Mouse (Mus musculus) c-Kit-positive CD71-positive TER-119-positive erythroid progenitor cells, embryonic 14.5 days (primary cell): ENCODE data around the gene Ssb.

Source experiments
- DNase-seq: peaks from one replicate; pipeline ENCODE4 v3.0.0-alpha.2; 2013; ENCODE audit warnings: low spot score

The Ssb gene

DNA sequence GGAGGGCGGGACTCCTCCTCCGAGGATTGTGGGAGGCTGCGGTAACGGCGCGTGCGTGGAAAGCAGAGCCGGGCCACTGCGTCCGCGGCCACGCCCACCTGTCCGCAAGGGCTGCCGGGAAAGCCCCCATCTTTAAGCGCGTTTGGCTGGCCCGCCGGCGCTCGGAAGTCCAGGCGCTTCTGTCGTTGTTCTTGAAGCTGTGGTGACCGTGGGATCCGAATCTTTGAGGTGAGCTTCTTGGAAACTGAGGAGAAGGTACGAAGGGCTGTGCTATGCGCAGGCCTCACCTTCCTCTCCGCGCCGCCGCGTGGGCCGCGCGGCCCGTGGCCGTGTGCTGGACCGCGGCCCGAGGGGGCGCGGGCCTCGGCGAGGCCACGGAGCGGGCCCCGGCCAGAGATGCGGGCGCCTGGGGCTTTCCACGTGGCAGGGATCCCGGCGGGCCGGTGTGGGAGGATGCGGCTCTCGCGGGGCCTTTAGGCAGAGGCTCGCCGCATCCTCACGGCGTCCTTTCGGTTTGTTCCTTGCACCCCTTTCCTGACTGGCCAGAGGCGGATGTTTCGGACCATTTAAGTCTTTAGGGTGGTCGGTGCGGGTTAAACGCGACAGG lies at the start of gene Ssb:
Gene Ssb (plus strand): TSS at position 78 of the 607 bp plus-strand sequence.
- peak; percentile 93 for DNase-seq

DNA sequence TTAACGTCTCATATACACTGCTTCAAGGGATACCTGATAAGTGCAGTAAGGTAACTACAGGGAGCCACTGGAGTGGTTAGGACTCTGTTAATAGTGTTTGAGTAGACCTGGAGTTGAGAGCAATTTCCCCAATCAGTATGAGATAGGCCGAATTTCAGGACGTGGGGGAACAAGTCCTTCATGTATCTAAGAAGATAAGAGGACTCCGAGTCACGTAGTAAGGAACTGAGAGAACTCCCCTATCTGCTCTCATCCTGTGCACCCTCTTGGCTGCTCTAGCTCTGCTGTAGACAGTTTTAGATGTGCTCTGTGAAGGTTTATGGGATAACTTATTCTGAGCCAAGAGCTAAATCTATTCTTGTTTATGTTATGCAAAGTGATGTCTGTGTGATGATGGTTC lies 44.8 kb upstream of the Ssb start:
- peak; percentile 68 for DNase-seq

DNA sequence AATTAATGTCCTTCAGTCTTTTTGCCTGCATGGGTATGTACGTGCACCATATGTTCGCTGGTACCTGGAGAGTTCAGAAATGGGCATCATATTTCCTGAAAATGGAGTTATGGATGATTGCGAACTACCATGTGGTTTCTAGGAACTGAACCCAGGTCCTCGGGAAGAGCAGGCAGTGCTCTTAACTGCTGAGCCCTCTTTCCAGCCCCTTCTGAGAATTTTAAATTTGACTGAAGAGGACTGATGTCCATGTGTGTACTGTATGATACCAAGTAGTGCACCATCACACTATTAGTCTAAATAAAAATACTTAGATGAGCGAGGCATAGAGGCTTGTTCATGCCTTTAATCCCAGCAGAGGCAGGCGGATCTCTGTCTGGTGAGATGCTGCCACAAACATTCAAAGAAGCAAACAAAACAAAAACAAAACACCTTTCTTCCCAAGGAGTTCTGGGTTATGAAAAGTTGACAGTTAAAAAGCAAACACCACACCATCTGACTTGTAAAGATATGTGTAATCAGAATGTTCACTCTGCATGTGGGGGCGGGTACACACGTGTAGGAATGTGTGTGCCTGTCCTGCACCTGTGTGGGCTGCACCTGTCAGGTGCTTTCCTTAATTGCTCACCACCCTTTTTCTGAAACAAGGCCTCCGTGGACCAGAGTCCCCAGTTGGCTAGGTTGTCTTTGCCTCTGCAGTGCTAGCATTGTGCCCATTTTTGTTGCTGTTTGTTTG lies 42.8 kb upstream of the Ssb start:
- DNase-seq, result peak; percentile 76

DNA sequence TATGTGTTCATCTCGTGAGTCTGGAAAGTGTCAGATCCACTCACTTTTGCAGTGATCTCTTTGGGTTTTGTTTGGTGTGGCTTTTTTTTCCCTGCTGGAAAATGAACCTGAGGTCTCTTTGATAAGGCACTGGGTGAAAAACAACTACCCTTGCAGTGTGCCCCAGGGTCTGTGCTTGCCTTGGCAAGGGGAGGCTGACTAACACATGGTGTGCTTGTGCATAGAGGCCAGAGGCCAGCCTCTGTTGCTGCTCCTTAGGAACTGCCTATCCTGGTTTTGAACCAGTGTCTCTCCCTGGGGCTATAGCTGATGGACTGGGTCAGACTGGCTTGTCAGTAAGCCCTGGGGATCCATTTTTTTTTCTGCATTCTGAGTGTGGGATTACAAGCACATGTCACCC lies 41.2 kb upstream of the Ssb start:
- DNase-seq, result no peak

DNA sequence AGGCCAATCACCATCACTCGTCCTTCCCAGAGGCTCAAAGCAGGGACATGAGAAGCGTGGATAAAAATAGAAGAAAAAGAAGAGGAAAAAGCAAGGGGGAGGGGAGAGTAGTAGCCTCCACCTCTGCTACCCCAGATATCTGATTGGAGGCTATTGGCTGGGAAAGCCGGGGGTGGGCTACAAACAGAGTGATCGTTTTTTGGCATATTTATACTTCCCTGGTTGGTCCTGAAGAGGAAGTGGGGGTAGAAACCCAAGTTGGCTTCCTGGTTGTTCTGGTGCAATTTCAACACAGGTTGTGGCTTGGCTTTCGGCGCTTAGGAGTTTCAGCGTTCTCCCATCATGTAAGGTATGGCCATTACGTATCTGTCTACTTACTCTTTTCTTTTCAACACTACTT lies 39.7 kb upstream of the Ssb start, which contains the start of gene Klhl23:
Gene Klhl23 (plus strand): TSS at position 234 of the 400 bp plus-strand sequence.
- peak; percentile 61 for DNase-seq

DNA sequence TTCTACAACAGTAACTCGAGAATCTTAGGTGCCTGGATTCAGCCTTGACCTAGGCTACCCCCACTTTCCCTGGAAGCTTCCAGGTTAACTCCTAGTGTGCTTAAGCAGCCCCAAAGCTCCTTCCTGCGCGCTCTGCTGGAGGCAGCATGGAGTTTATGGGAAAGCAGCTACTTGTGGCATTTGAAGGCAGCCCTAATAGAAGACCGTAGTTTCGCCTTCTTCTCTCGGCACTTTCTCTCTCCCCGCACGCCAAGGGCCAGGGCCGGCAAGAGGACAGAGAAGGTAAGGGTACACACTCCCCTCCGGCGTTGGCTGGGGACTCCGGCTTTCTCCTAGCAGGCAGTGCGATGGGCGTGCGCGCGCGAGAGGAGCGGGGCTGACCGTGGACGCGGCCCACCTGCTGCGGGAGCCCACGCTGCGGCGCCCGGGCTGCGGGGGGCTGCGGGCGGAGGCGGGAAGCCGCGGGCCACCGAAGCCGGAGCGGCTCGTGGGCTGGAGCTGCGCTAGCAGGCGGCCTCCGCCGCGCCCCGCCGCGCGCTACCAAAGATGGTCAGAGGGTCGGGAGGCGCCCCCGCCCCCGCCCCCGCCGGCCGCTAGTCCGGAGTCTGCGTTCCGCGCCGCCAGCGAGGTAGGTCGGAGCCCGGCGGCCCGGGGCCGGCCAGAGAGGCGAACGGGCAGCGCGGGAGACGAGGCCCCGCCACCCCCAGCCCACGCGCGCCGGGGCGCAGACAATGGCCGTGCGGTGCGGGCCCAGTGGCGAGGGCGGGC lies 38.8 kb upstream of the Ssb start:
- peak; percentile 50 for DNase-seq

DNA sequence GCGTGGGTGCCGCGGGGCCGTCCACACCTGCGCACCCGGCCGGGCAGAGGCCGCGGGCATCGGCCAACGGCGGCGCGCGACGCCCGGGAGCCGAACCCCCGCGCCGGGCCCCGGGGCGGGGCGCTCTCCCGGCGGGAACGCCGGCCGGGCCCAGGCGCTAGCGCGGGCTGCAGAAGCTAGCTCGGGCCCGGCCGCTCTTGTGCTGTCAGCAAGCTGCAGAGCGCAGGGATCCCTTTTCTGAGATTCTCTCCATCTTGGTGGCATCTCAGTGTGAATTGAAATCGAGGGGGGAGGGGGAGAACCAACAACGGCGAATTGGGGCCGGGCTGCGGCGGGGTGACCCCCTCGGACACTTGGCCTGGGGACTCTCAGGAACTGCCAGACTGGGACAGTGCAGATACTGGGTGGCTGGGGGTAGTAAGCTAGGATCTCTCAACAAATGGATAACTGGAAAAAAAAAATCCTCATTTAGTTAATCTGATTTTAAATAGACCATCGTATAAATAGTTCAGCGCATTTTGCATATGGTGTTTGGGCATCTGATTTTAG lies 38.2 kb upstream of the Ssb start:
- DNase-seq, result no peak

DNA sequence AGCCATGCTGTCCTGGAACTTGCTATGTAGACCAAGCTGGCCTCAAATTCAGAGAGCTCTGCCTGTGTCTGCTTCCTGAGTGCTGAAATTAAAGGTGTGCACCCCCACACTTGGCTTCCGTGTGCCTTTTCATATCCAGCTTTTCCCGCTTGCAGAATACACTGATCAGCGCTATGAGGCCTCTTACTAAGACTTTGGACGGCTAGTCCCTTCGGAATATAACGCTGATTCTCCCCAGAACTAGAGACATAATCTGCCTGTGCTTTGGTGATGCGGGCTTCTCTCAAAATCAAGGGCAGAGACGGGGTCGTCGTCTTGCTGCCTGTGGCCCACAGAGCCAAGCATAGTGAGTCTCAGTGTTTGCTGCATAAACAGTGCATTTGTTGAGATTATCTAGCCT lies 35.5 kb upstream of the Ssb start:
- DNase-seq, result no peak

DNA sequence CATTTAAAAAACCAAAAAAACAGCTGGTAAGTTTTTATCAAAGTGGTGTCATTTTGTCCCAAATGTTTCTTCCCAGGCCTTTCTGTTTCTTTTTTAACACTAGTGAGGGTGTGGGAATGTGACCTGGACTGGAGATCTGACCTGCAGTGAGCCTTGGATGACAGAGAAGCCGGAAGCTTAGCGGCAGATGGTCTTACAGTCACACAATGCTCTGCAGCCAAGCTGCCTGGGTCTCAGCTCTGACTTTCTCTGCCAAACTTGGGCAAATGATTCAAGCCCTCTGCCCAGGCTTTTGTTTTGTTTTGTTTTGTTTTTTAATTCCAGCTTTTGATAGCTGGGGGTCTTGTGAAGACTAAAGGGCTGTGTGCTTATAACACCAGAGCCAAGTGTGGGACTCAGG lies 35.0 kb upstream of the Ssb start:
- no peak for DNase-seq

DNA sequence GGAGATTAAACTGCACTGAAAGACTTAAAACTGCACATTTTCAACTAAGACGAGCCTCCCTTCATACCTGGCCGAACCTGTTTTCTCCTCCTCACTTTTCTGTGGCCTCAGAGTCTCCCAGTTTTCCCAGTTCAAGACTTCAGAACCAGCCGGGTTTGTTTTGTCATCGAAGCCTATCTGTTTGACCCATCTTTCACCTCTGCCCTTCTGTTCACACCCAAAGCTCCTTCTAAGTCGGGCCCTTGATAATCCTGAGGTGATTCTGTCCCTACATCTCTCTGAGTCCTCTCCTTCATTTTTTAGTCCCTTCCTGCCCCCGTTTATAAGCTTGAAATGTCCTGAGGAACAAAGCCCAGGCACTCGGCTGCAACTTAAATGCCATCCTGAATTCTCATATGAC lies 33.3 kb upstream of the Ssb start:
- DNase-seq, result no peak

DNA sequence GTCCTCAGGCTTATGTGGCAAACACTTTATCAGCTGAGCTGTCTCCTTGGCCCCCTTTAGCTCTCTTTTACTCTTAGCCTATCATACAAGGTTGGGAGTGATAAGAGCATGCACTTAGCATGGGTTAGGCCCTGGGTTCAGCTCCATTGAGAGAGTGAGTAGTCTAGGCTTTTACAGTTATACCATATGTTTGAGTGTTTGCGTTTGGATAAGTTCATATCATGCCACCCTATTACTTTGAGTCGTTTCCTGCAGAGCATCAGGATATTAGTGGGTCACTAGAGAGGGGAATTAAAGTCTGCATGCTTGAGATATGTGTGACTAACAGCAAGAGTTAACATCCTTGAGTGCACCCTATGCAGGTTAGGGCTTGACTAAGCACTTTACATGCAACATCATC lies 31.7 kb upstream of the Ssb start:
- no peak for DNase-seq

DNA sequence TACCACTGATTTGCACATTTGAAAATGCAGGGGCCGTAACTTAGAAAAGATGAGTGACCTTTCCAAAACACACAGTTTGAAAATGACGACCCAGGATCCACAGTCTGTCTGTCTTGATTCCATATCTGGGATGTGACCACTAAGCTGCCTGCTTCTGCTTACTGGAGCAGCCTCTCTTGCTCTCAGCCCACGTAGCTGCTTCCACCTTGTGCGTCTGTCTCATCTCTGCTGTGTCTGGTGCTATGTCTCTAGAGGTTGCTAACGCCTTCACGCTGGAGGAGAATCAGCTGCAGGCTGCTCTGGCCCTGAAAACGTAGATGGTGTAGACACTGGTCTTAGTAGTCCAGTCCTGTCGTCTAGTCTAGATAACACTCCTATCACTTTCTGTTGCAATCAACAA lies 31.2 kb upstream of the Ssb start:
- DNase-seq, result no peak

DNA sequence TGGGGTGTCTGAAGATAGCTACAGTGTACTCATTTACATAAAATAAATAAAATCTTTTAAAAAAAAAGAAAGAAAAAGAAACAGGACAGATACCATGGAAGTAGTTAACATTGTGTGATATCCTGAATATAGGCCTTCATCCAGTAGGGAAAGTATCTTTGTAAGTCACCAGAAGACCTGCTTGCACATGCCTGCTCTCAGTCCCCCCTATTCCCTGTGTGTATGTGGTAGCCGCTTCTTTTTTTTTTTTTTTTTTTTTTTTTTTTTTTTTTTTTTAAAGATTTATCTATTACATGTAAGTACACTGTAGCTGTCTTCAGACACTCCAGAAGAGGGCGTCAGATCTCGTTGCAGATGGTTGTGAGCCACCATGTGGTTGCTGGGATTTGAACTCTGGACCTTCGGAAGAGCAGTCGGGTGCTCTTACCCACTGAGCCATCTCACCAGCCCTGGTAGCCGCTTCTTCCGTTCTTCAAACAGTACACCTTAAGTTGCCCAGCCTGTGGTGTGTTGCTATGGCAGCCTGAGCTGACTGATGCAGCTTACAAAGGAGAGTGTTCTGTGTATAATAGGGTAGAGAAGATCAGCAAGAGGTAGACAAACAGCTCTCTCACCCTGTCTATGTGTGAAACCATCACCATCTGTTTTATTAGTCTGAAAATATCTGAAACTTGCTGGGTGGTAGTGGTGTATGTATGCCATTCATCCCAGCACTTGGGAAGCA lies 24.0 kb upstream of the Ssb start:
- no peak for DNase-seq

DNA sequence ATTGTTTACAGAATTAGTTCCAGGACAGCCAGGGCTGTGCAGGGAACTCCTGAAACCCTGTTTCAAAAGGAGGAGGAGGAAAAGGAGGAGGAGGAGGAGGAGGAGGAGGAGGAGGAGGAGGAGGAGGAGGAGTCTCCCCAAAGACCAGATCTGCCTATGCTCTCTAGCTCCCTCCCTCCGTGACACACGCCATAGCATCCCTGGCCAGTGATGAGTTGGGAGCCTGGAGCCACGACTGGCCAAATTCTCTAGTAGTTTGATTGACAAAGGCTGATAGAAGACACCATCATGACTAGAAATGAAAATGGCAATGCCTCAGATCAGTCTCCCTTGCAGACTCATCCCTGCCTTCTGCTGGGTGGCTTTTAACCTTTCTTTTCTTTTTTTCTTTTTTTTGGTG lies 23.4 kb upstream of the Ssb start:
- no peak for DNase-seq

DNA sequence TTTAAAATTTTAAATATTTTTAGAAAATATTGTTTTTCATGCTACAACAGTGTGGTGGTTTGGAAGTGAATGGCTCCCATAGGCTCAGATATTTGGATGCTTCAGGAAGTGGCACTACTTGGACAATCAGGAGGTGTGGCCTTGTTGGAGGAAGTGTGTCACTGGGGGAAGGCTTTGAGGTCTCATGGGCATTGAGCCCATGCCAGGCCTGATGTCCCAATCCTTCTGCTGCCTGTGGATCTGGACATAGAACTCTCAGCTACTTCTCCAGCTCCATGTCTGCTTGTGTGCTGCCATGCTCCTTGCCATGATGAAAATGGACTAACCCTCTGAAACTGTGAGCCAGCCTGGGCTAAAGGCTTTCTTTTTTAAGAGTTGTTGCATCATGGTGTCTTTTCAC lies 22.7 kb upstream of the Ssb start:
- DNase-seq, result no peak

DNA sequence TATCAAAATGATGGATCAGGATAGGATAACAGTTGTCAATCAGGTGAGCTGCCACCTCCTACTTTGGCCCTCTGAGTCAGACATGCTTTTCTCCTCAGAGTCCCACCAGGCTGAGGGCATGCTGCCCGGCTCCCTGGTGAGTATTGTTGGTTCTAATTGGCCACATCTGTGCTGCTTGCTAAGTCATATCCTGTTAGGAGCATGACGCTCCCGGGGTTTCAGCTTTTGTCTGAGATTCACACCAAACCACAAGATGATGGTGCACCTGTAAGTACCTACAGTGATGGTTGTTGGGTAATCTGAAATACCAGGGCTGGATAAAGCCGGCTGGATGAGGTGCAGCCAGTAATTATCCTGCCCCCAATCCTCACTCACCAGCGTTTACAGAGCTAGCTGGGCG lies 21.1 kb upstream of the Ssb start:
- no peak for DNase-seq

DNA sequence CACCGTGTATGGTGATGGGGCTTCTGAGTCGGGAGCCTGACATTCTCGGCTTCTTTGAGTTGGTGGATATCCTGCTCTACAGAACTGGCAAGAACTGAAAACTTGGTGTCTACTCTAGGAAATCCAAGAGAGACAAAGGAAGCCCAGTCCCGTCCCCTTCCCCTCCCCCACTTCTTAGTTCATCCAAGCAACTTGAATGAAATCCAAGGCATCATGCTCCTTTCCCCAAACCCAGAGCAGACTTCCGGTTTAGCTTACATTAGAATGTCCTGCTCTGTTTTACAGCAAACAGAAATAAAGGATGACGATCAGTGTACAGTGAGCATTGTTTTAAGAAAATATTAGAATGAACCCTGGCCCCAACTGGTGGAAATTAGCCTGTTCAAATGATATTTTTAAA lies 12.1 kb upstream of the Ssb start:
- no peak for DNase-seq

DNA sequence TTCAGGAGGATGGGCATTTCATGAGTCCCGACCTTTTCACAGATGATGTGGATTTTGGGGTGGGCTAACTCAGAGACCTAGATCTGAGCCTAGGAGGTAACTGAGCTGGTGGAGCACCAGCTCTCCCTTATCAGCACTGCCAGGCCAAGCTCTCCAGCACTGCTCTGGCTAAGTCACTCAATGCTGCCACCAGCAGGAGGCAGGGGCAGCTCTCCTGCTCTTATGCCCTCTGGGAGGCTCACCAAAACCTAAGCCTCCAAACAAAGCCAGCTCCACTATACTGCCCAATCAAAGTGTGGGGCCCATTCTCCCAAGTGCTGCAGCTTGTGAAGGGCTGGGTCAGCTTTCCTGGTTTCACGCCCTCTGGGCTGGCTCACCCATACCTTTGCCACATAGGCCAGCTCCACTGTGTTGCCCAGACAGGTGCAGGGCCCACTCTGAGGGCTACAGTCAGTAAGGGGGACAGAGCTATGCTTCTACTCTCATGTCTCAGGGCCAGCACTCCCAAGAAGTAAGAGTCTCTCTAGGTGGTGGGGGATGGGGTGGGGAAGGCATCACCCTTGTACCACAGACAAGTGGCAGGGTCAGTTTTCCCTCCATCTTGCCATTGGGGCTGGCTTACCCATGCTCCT lies 9.8 kb upstream of the Ssb start:
- DNase-seq, result peak; percentile 48

DNA sequence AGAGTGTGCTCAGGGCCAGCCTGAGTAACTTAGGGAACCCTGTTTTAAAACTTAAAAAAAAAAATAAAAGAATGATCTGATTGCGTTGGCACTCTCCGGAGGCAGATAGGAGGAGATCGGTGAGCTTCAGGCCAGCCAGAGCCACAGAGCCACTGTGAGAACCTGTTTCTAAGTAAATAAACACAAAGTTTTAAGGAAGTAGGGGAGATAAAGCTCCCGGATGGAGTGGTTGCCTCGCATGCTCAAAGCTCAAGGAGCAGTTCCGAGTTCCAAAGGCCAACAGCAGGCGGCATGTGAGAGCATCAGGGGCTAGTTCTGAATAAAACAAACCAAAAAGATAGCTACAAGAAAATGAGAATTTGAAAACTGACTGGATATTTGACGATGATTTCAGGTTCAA lies 5.0 kb upstream of the Ssb start:
- DNase-seq, result no peak

DNA sequence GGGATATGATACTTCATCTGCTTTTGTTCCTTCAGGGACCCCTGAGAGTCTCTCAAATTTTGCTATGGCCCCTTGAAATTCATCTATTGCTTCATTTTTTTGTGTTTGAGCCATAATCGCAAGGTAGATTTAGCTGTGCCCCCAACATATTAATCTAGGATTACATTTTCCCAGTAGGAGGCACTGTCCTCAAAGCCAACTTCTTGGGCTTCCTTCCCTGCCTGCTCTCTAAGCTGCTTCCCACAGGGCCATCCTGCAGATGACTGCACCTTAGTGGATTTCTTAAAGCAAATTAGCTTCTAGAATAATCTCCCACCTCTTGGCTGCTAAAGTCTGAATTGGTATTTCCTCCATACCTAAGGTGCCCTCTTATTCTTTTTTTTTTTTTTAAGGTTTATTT lies 3.5 kb upstream of the Ssb start:
- DNase-seq, result peak; percentile 27

DNA sequence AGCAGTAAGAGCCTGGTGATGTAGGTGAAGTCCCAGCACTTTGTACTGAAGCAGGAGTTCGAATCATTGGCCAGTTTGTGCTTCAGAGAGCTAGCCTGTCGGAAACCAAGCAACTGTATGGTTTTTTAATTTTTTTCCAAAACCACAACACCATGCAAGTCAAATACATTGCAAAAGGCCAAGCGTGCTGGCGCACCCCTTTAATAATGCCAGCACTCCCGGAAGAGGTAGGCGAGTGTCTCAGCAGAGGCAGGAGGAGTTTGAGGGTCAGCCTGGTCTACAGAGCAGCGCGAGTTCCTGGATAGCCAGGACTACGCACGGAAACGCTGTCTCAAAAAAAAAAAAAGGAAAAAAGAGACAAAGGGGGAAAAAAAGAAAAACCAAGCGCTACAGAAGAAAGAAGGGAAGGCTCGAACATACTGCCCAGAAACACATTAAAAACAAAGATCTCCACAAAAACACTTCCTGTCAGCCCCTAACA lies 350 bp upstream of the Ssb start:
- DNase-seq, result peak; percentile 34
